Mouse (Mus musculus): Measurements from ENCODE around the gene Olfr1135. TPM values are rescaled to one million over a fixed set of nuclear protein-coding genes. Genes with fewer than 3 reads are reported as not detected.

Gene Olfr1135
- polyA plus RNA-seq (2015; fragmentation: Nextera tagmentation; extraction: Ambion mirVana) = not detected in 2 replicates

GRCm38 (mm10) chr2:87673564-87673963 lies at the start of gene Olfr1135:
TSS of gene Olfr1135 (minus strand) at chr2:87673664.

GRCm38 (mm10) chr2:87713079-87713478 lies 39.6 kb upstream of the Olfr1135 start, which contains the start of gene Olfr1137:
TSS of gene Olfr1137 (minus strand) at chr2:87713179.

DNA sequence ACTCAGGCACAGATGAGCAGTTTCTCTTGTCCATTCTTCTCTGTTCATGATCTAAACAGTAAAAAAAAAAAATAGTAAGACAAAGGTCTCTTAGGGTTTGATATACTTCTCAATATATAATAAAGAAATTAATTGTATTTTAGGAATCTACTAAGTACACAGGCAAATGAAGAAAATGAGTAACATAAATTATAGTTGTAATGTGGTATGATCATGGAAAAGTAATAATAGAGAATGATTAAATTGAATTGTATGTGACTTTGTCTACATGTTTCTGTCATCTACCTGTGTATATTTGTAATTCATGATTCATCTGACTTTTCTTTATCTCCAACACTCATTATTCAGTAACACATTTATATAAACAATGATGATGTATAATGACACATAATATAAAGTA lies 20.4 kb upstream of the Olfr1135 start, which contains the start of gene Olfr1136:
Olfr1136 (minus strand) TSS at position 101 of the 400 bp plus-strand sequence.

GRCm38 (mm10) chr2:87658360-87658759 lies 15.1 kb downstream of the Olfr1135 start, which contains the start of gene Olfr1134:
TSS of gene Olfr1134 (minus strand) at chr2:87658460.

DNA sequence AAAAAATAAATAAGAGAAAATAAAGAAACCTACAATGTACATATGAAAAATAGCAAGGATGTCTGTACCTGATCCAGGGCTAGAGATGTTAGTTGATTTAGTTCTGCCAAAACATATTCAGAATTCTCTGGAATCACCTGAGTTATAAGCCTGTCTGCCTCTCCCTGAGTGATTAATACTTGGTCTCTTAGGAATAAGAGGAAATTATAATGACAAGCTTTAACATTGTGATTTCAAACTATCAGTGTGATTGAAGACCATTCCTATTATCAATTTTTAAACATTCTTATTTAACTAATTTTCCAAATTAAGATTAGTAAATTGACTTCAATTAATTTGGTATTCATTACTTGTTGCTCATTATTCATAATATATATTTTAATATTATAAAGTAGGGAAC lies 26.2 kb downstream of the Olfr1135 start, which contains the start of gene Olfr1133:
Olfr1133 (minus strand) TSS at position 101 of the 400 bp plus-strand sequence.

DNA sequence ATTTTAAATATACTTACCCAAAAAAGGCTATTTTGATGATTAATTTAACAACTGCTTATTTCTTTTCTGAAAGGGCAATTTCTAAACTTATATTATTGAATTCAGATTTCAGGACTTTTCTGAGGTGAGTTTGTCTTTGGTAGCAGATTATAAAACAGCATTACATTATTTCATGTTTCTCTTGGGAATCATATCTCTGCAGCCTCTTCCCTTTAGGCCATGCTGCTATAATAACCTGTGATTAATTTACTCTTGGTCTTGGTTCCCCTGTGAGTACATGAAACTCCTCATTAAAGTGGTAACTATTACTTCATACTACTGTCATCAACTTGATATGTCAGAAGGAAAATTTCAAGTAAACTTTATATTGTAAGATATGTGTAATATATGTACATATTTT lies 36.0 kb downstream of the Olfr1135 start, which contains the start of gene Olfr1132:
Olfr1132 (minus strand) TSS at position 101 of the 400 bp plus-strand sequence.

GRCm38 (mm10) chr2:87626804-87627203 lies 46.7 kb downstream of the Olfr1135 start, which contains the start of gene Olfr1131:
TSS of gene Olfr1131 (plus strand) at chr2:87627104.

Other genes with a start within 250 kb of the Olfr1135 start
- 0.05 TPM in 1 of 2 replicates, not detected in the other for gene Olfr1124, start 243.4 kb downstream of the Olfr1135 start, polyA plus RNA-seq (2015; fragmentation: Nextera tagmentation; extraction: Ambion mirVana)
- not detected in 2 replicates for gene Olfr1126, start 219.7 kb downstream of the Olfr1135 start, polyA plus RNA-seq (2015; fragmentation: Nextera tagmentation; extraction: Ambion mirVana)
- gene Pramel7, start 176.6 kb downstream of the Olfr1135 start, polyA plus RNA-seq (2015; fragmentation: Nextera tagmentation; extraction: Ambion mirVana) = not detected in 2 replicates
- not detected in 2 replicates for gene Pramel6, start 167.1 kb downstream of the Olfr1135 start, polyA plus RNA-seq (2015; fragmentation: Nextera tagmentation; extraction: Ambion mirVana)
- not detected in 2 replicates for gene Olfr153, start 141.9 kb downstream of the Olfr1135 start, polyA plus RNA-seq (2015; fragmentation: Nextera tagmentation; extraction: Ambion mirVana)
- gene Olfr1128, start 128.1 kb downstream of the Olfr1135 start, polyA plus RNA-seq (2015; fragmentation: Nextera tagmentation; extraction: Ambion mirVana) = not detected in 2 replicates
- not detected in 2 replicates for gene Olfr1129, start 99.8 kb downstream of the Olfr1135 start, polyA plus RNA-seq (2015; fragmentation: Nextera tagmentation; extraction: Ambion mirVana)
- not detected in 2 replicates for gene Olfr1130, start 67.5 kb downstream of the Olfr1135 start, polyA plus RNA-seq (2015; fragmentation: Nextera tagmentation; extraction: Ambion mirVana)
- not detected in 2 replicates for gene Olfr1131, start 46.6 kb downstream of the Olfr1135 start, polyA plus RNA-seq (2015; fragmentation: Nextera tagmentation; extraction: Ambion mirVana)
- not detected in 2 replicates for gene Olfr1132, start 36.1 kb downstream of the Olfr1135 start, polyA plus RNA-seq (2015; fragmentation: Nextera tagmentation; extraction: Ambion mirVana)
- not detected in 2 replicates for gene Olfr1133, start 26.3 kb downstream of the Olfr1135 start, polyA plus RNA-seq (2015; fragmentation: Nextera tagmentation; extraction: Ambion mirVana)
- not detected in 2 replicates for gene Olfr1134, start 15.2 kb downstream of the Olfr1135 start, polyA plus RNA-seq (2015; fragmentation: Nextera tagmentation; extraction: Ambion mirVana)
- gene Olfr1136, start 20.3 kb upstream of the Olfr1135 start, polyA plus RNA-seq (2015; fragmentation: Nextera tagmentation; extraction: Ambion mirVana) = not detected in 2 replicates
- not detected in 2 replicates for gene Olfr1137, start 39.5 kb upstream of the Olfr1135 start, polyA plus RNA-seq (2015; fragmentation: Nextera tagmentation; extraction: Ambion mirVana)
- gene Olfr1138, start 66.3 kb upstream of the Olfr1135 start, polyA plus RNA-seq (2015; fragmentation: Nextera tagmentation; extraction: Ambion mirVana) = not detected in 2 replicates
- gene Olfr1140, start 70.1 kb upstream of the Olfr1135 start, polyA plus RNA-seq (2015; fragmentation: Nextera tagmentation; extraction: Ambion mirVana) = not detected in 2 replicates
- gene Olfr1141, start 80.3 kb upstream of the Olfr1135 start, polyA plus RNA-seq (2015; fragmentation: Nextera tagmentation; extraction: Ambion mirVana) = not detected in 2 replicates
- not detected in 2 replicates for gene Olfr152, start 105.8 kb upstream of the Olfr1135 start, polyA plus RNA-seq (2015; fragmentation: Nextera tagmentation; extraction: Ambion mirVana)
- not detected in 2 replicates for gene Olfr1143, start 126.9 kb upstream of the Olfr1135 start, polyA plus RNA-seq (2015; fragmentation: Nextera tagmentation; extraction: Ambion mirVana)
- not detected in 2 replicates for gene Olfr1145, start 136.2 kb upstream of the Olfr1135 start, polyA plus RNA-seq (2015; fragmentation: Nextera tagmentation; extraction: Ambion mirVana)
- gene Olfr1148, start 156.9 kb upstream of the Olfr1135 start, polyA plus RNA-seq (2015; fragmentation: Nextera tagmentation; extraction: Ambion mirVana) = not detected in 2 replicates
- gene Olfr1150-ps1, start 170.3 kb upstream of the Olfr1135 start, polyA plus RNA-seq (2015; fragmentation: Nextera tagmentation; extraction: Ambion mirVana) = not detected in 2 replicates
- gene Olfr1151, start 182.2 kb upstream of the Olfr1135 start, polyA plus RNA-seq (2015; fragmentation: Nextera tagmentation; extraction: Ambion mirVana) = not detected in 2 replicates
- not detected in 2 replicates for gene Olfr1152, start 192.8 kb upstream of the Olfr1135 start, polyA plus RNA-seq (2015; fragmentation: Nextera tagmentation; extraction: Ambion mirVana)
- gene Olfr1153, start 221.3 kb upstream of the Olfr1135 start, polyA plus RNA-seq (2015; fragmentation: Nextera tagmentation; extraction: Ambion mirVana) = not detected in 2 replicates
- not detected in 2 replicates for gene Olfr1154, start 231.5 kb upstream of the Olfr1135 start, polyA plus RNA-seq (2015; fragmentation: Nextera tagmentation; extraction: Ambion mirVana)

All from urinary bladder, postnatal 0 days (tissue).